Mouse (Mus musculus) forebrain, postnatal 0 days (tissue): Measurements from ENCODE around the gene Tnnt2. TPM values are rescaled to one million over a fixed set of nuclear protein-coding genes. Genes with fewer than 3 reads are reported as not detected.

Source experiments
- ATAC-seq: fragments of 200-750 bp; cut with Nextera tagmentation; 2 replicates; pipeline ENCODE4 v1.8.0; 2017; ENCODE audit warnings: mild to moderate bottlenecking, moderate library complexity
- DNase-seq: peaks from one replicate; pipeline ENCODE4 v3.0.0-alpha.2; 2015
- H3K27ac ChIP-seq: fragments of 300-500 bp; sonication (generic); 2 replicates; pipeline ENCODE4 v1.5.1; 2014; ENCODE audit warnings: low read depth, mild to moderate bottlenecking, antibody characterized with exemption, low read length, moderate library complexity, mixed read lengths
- H3K27me3 ChIP-seq: fragments of 300-500 bp; sonication (generic); 2 replicates; pipeline ENCODE4 v1.6.1; 2014; ENCODE audit warnings: mild to moderate bottlenecking, low read length, mixed read lengths; ENCODE audit not compliant: insufficient read depth
- H3K36me3 ChIP-seq: fragments of 300-500 bp; sonication (generic); 2 replicates; pipeline ENCODE4 v1.6.1; 2014; ENCODE audit warnings: mild to moderate bottlenecking, moderate library complexity; ENCODE audit not compliant: insufficient read depth
- H3K4me1 ChIP-seq: fragments of 300-500 bp; sonication (generic); 2 replicates; pipeline ENCODE4 v1.6.1; 2014; ENCODE audit warnings: antibody characterized with exemption; ENCODE audit not compliant: insufficient read depth
- H3K4me2 ChIP-seq: fragments of 300-500 bp; sonication (generic); 2 replicates; pipeline ENCODE4 v1.6.1; 2014; ENCODE audit warnings: low read depth, mild to moderate bottlenecking, moderate library complexity
- H3K4me3 ChIP-seq: fragments of 300-500 bp; sonication (generic); 2 replicates; pipeline ENCODE4 v1.5.1; 2014; ENCODE audit warnings: low read depth, low read length, mixed read lengths
- H3K9ac ChIP-seq: fragments of 300-500 bp; sonication (generic); 2 replicates; pipeline ENCODE4 v1.6.1; 2014; ENCODE audit warnings: mild to moderate bottlenecking
- H3K9me3 ChIP-seq: fragments of 300-500 bp; sonication (generic); 2 replicates; pipeline ENCODE4 v1.6.1; 2016; ENCODE audit warnings: low read length
- CTCF ChIP-seq: sonication (generic); IDR thresholded peaks from 2 replicates; pipeline ENCODE4 v1.5.1; 2016; ENCODE audit warnings: antibody characterized with exemption, control low read depth, low read depth
- WGBS: fragments of 180-500 bp; shearing (Covaris S2); extraction: QIAGEN DNeasy Blood & Tissue Kit; methylation state at CpG from one replicate; pipeline ENCODE4 v1.1.7; 2014; 5-methylcytosine and 5-hydroxymethylcytosine counted together
- polyA plus RNA-seq: library from polyadenylated mRNA; unstranded; fragments of >200 nt; fragmentation: Nextera tagmentation; extraction: Ambion mirVana; gene quantifications from 2 replicates; pipeline ENCODE4 v1.2.1, GENCODE M21; 2015
- total RNA-seq: library from RNA; depleted of rRNA; stranded (reverse); fragments of >200 nt; gene quantifications from 2 replicates; pipeline ENCODE4 v1.2.3, GENCODE M21; 2014

Tnnt2 gene
- total and polyA plus RNA-seq, 2 experiments from 2014 or later, result 0.63 to 0.67 TPM

DNA sequence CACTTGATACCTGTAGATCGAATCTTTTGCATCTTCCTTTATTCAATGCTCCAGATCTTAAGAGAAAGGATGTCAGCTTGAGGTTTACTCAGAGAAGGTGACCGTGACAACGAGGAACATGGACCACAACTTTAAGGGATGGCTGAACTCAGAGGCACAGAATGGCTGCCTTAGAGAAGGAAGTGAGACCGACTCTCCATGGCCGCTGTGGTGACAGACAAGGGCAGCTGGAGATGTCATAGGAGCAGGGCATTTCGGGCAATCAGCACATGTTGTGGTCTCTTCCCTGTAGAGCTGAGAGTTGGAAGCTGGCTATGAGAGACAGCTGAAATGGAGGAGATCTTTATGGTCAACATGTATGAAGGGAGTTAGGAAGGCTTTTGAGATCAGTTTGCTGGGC lies 28.7 kb downstream of the Tnnt2 start:
- TF ChIP-seq CTCF, result no peak
- Histone ChIP-seq H3K4me3 (no peak overlapping the region), H3K27me3 (no peaks in the 10 kb centered on the region), H3K4me2 (no peak overlapping the region), H3K27ac (no peak overlapping the region), H3K36me3 (no peaks in the 10 kb centered on the region), H3K4me1 (no peaks in the 10 kb centered on the region), H3K9ac (no peak overlapping the region), H3K9me3 (no peaks in the 10 kb centered on the region)
- ATAC-seq, result no peak
- no peak for DNase-seq
- WGBS, result 88% methylated on average over 6 of the region's 6 CpGs

DNA sequence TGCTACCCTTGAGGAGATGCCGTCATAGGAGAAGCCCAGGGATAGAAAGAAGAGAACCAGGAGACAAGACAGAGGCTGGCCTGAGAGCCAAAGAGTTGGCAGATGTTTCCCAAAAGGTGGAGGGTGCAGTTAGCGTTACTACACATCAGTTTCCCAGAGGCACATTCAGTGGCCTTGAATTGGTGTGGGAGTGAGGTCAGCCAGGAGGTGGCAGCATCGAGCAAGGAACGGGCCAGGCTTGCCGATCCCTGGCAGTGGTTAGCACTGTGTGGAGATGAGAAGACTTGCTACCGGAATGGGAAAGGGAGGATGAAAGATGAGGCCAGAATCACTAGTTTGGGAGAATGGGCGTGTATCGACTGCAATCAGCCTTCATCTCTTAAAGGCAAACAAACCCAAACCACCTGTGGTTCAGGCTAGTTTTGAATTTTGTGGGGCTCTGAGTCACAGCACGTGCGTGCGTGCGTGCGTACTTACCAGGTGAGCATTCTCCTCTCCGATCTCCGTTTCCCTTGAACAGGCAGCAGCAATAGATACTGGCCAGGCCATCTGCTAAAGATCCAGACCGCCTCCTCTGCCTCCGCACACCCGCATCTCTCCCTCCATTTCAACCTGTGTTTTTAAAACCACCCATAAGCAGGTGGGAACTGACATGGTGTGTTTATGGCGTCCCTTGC lies 29.5 kb downstream of the Tnnt2 start:
- no peak overlapping the region for H3K9ac ChIP-seq
- H3K9me3 ChIP-seq, result no peaks in the 10 kb centered on the region
- no peaks in the 10 kb centered on the region for H3K27me3 ChIP-seq
- H3K27ac ChIP-seq, result no peak overlapping the region
- WGBS, result 51% methylated on average over 19 of the region's 19 CpGs
- H3K4me1 ChIP-seq, result no peaks in the 10 kb centered on the region
- TF ChIP-seq CTCF, result peak; percentile 96
- peak; percentile 86 for DNase-seq
- peak; percentile 91 for ATAC-seq
- no peak overlapping the region for H3K4me2 ChIP-seq
- no peaks in the 10 kb centered on the region for H3K36me3 ChIP-seq
- no peak overlapping the region for H3K4me3 ChIP-seq

DNA sequence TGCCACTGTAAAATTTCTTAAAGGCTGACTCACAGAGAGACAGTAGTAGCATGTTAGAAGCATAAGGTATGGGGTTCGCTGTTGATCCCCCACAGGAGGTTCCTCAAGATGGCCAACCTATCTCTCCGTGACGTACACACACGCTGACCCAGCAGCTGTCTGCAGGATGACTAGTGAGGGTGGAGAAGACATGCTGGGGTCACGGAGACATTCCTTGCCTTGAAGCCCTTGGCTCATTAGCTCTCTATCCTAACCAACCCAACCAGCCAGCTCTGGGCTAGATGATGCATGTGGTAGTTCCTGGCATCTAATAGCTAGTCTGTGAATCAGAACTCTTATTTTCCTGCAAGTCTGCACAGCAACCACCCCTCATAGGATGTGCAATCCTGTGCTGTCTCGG lies 32.4 kb downstream of the Tnnt2 start:
- H3K27ac ChIP-seq, result no peak overlapping the region
- no peak overlapping the region for H3K4me2 ChIP-seq
- WGBS, result 94% methylated on average over 6 of the region's 6 CpGs
- ATAC-seq (no peak), DNase-seq (no peak)
- no peaks in the 10 kb centered on the region for H3K4me1 ChIP-seq
- H3K9ac ChIP-seq, result no peak overlapping the region
- H3K36me3 ChIP-seq, result no peaks in the 10 kb centered on the region
- no peaks in the 10 kb centered on the region for H3K9me3 ChIP-seq
- TF ChIP-seq CTCF, result no peak
- no peak overlapping the region for H3K4me3 ChIP-seq
- no peaks in the 10 kb centered on the region for H3K27me3 ChIP-seq

DNA sequence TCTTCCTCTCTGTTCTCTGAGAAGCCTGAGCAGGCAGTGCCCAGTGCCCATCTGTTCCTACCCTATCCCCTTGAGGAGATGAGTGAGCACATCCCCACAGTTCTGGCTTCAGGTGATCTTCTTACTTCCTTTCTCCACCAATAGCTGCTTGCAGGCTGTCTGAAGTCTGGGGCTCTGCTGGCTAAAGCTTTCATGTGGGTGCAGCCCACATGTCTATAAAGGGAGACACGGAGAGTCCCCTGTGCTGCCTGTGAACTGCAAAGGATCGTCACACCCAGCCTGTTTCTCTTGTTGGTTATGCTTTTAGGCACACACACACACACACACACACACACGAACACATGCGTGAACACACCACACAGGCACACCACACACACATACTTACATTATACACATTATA lies 36.8 kb downstream of the Tnnt2 start:
- no peaks in the 10 kb centered on the region for H3K27me3 ChIP-seq
- ATAC-seq (no peak), DNase-seq (no peak)
- no peaks in the 10 kb centered on the region for H3K9me3 ChIP-seq
- H3K36me3 ChIP-seq, result no peaks in the 10 kb centered on the region
- TF ChIP-seq CTCF, result no peak
- H3K9ac ChIP-seq, result no peak overlapping the region
- no peak overlapping the region for H3K27ac ChIP-seq
- no peak overlapping the region for H3K4me2 ChIP-seq
- no peaks in the 10 kb centered on the region for H3K4me1 ChIP-seq
- 86% methylated on average over 4 of the region's 4 CpGs for WGBS
- H3K4me3 ChIP-seq, result no peak overlapping the region

DNA sequence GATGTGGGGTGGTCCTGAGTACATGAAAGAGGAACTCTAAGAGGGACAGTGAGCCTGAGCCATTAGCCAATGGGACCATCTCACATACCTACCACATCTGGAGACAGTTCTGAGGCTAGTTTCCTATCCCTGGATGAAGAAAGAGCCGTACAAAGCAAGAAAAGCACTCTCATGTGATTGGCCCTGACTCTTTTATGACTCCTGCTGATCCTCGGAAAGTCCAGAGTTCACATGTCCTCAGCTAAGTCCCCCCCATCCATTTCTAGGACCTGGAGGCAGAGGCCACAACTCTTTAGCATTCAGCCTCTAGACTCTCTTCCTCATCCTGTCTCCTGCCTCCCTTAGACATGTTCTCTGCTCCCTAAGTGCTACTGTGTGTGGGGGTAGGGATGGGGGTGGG lies 41.1 kb downstream of the Tnnt2 start:
- Histone ChIP-seq H3K4me2 (no peak overlapping the region), H3K4me1 (no peaks in the 10 kb centered on the region), H3K27ac (no peak overlapping the region), H3K9me3 (no peaks in the 10 kb centered on the region), H3K4me3 (no peak overlapping the region), H3K27me3 (no peaks in the 10 kb centered on the region), H3K36me3 (no peaks in the 10 kb centered on the region), H3K9ac (no peak overlapping the region)
- 75% methylated on average over 2 of the region's 2 CpGs for WGBS
- no peak for TF ChIP-seq CTCF
- ATAC-seq (no peak), DNase-seq (no peak)

DNA sequence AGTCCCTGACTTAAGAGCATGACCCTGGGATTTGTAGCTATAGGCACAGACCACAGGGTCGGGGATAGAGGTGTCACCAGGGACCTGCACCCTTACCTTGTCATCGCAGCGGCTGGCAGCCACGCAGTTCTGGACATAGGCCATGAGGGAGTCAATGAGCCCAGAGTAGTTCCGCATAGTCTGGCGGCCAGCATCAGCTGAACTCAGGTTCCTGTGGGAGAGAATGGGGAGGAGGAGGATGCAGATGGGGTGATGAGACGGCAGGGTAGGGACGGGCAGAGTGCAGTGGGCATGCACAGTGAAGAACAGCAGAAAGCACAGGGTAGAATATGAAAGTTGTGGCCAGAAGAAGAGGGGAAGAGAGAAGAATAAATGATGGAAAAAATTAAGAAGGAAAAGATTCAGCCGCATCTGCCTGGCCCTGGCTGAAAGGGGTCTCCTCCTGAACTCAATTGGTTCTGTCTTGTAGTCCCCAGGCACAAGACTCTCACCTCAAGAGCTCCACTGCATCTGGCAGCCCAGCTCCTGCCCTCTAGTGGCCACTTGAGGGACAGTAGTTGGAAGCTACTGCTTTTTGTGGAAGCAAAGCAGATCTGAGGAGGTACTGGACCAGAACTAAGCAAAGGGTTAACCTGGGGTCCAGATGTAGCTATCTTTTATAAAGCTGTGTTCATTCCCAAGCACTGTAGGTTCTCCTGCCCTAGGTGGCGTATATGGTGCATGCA lies 46.4 kb downstream of the Tnnt2 start:
- DNase-seq (peak; percentile 53), ATAC-seq (no peak)
- peak; percentile 80 for TF ChIP-seq CTCF
- Histone ChIP-seq H3K9me3 (no peaks in the 10 kb centered on the region), H3K4me2 (no peak overlapping the region), H3K4me3 (no peak overlapping the region), H3K36me3 (no peaks in the 10 kb centered on the region), H3K27ac (no peak overlapping the region), H3K27me3 (no peaks in the 10 kb centered on the region), H3K9ac (no peak overlapping the region), H3K4me1 (no peaks in the 10 kb centered on the region)
- 75% methylated on average over 10 of the region's 10 CpGs for WGBS

DNA sequence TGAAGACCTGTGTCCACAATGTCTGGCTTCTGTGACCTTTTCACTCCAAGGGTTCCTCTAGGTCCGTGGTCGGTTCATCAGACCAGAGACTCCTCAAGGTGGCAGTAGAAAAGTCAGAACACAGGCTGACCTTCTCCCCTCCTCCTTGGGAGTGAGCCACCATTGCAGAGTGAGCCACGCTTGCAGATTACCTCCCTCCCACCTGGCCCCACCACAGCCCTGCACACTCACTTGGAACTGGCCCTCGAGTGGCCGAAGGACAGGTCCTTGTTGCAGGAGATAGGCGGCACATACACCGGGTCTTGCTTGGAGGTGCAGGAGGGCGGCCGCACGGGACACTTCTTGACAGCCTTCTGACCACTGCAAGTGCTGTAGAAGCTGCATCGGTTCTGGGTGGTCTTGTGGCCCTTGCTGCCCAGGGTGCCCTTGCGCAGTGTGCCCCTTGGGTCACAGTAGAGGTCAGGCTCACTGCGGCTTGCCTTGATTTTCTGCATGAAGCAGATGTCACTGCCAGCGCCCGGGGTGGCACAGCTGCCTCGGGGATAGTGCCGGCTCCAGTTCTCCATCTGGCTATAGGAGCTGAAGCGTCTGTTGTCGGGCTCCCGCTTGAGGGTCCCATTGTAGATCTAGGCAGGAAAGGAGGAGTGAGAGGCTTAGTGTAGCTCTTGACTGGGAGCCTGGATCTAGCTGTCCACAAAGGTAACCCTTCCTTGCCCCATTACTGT lies 53.5 kb downstream of the Tnnt2 start:
- no peak for ATAC-seq
- Histone ChIP-seq H3K4me2 (no peak overlapping the region), H3K9me3 (no peaks in the 10 kb centered on the region), H3K36me3 (no peaks in the 10 kb centered on the region), H3K9ac (no peak overlapping the region), H3K27ac (no peak overlapping the region), H3K4me3 (no peak overlapping the region), H3K4me1 (no peaks in the 10 kb centered on the region), H3K27me3 (no peaks in the 10 kb centered on the region)
- TF ChIP-seq CTCF, result no peak
- 78% methylated on average over 20 of the region's 20 CpGs for WGBS
- no peak for DNase-seq
